Mouse (Mus musculus) kidney, embryonic 15.5 days (tissue): ENCODE results near the gene Itpka. TPM values are rescaled to one million over a fixed set of nuclear protein-coding genes. Genes with fewer than 3 reads are reported as not detected.
A peak's percentile ranks its signal among the peaks of the same experiment; 100 is the strongest.

Experiments used
- ATAC-seq: fragments of 200-750 bp; cut with Nextera tagmentation; replicated peaks from 2 replicates; pipeline ENCODE4 v1.8.0; 2017; ENCODE audit warnings: moderate TSS enrichment; ENCODE audit not compliant: low FRiP score
- H3K27ac ChIP-seq: fragments of 300-500 bp; sonication (generic); 2 replicates; pipeline ENCODE4 v1.5.1; 2015; ENCODE audit warnings: mild to moderate bottlenecking, inconsistent platforms
- H3K27me3 ChIP-seq: fragments of 300-500 bp; sonication (generic); 2 replicates; pipeline ENCODE4 v1.6.1; 2015; ENCODE audit warnings: inconsistent platforms
- H3K36me3 ChIP-seq: fragments of 300-500 bp; sonication (generic); 2 replicates; pipeline ENCODE4 v1.6.1; 2015; ENCODE audit warnings: inconsistent platforms
- H3K4me1 ChIP-seq: fragments of 300-500 bp; sonication (generic); 2 replicates; pipeline ENCODE4 v1.6.1; 2015; ENCODE audit warnings: inconsistent platforms
- H3K4me2 ChIP-seq: fragments of 300-500 bp; sonication (generic); 2 replicates; pipeline ENCODE4 v1.6.1; 2015; ENCODE audit warnings: moderate library complexity, mild to moderate bottlenecking, inconsistent platforms
- H3K4me3 ChIP-seq: fragments of 300-500 bp; sonication (generic); replicated peaks from 2 replicates; pipeline ENCODE4 v1.5.1; 2015; ENCODE audit warnings: mild to moderate bottlenecking, inconsistent platforms
- H3K9ac ChIP-seq: fragments of 300-500 bp; sonication (generic); 2 replicates; pipeline ENCODE4 v1.6.1; 2015; ENCODE audit warnings: mild to moderate bottlenecking, inconsistent platforms
- H3K9me3 ChIP-seq: fragments of 300-500 bp; sonication (generic); replicated peaks from 2 replicates; pipeline ENCODE4 v1.6.1; 2016; ENCODE audit warnings: inconsistent platforms
- WGBS: fragments of 180-500 bp; shearing (Covaris S2); methylation state at CpG from one replicate; pipeline ENCODE4 v1.1.7; 2015; ENCODE audit warnings: mixed read lengths; 5-methylcytosine and 5-hydroxymethylcytosine counted together
- polyA plus RNA-seq: library from polyadenylated mRNA; unstranded; fragments of >200 nt; fragmentation: Nextera tagmentation; extraction: Ambion mirVana; gene quantifications from 2 replicates; pipeline ENCODE4 v1.2.1, GENCODE M21; 2015

Itpka gene
- polyA plus RNA-seq, 1 experiment from 2014 or later = 1.2 TPM

- ATAC-seq = no peak
- WGBS = 24% methylated on average over 12 of the region's 12 CpGs
- 0 out of 2 replicates have a peak, but pooled peaks cover 11% of the 10 kb centered on the region for H3K27me3 ChIP-seq
- H3K36me3 ChIP-seq = peaks cover 39% of the 10 kb centered on the region
- H3K9ac ChIP-seq = no peak overlapping the region
- no peaks in the 10 kb centered on the region for H3K9me3 ChIP-seq
- no peak overlapping the region for H3K27ac ChIP-seq
- no peak overlapping the region for H3K4me2 ChIP-seq
- H3K4me3 ChIP-seq = no peak overlapping the region
- peaks cover 19% of the 10 kb centered on the region for H3K4me1 ChIP-seq
These were observed 5.0 kb upstream of the Itpka start for GRCm38 (mm10) chr2:119737124-119737523.

GRCm38 (mm10) chr2:119740567-119740966 lies 1.6 kb upstream of the Itpka start:
- Histone ChIP-seq H3K27me3 (peaks cover 44% of the 10 kb centered on the region), H3K4me2 (peak overlapping the region; percentile 100), H3K4me3 (no peak overlapping the region), H3K9ac (no peak overlapping the region), H3K36me3 (peaks cover 6% of the 10 kb centered on the region), H3K27ac (no peak overlapping the region), H3K9me3 (no peaks in the 10 kb centered on the region), H3K4me1 (peaks cover 48% of the 10 kb centered on the region)
- ATAC-seq = no peak
- 23% methylated on average over 2 of the region's 2 CpGs for WGBS

GRCm38 (mm10) chr2:119742461-119743175 lies 481 bp downstream of the Itpka start:
- Histone ChIP-seq H3K4me1 (peaks cover 48% of the 10 kb centered on the region), H3K36me3 (no peaks in the 10 kb centered on the region), H3K27ac (no peak overlapping the region), H3K9me3 (no peaks in the 10 kb centered on the region), H3K4me2 (peak overlapping the region; percentile 100), H3K4me3 (peak overlapping the region; percentile 71), H3K9ac (peak overlapping the region; percentile 65), H3K27me3 (peaks cover 42% of the 10 kb centered on the region)
- ATAC-seq = peak; percentile 41
- WGBS = under 1% methylated on average over 69 of the region's 70 CpGs

DNA sequence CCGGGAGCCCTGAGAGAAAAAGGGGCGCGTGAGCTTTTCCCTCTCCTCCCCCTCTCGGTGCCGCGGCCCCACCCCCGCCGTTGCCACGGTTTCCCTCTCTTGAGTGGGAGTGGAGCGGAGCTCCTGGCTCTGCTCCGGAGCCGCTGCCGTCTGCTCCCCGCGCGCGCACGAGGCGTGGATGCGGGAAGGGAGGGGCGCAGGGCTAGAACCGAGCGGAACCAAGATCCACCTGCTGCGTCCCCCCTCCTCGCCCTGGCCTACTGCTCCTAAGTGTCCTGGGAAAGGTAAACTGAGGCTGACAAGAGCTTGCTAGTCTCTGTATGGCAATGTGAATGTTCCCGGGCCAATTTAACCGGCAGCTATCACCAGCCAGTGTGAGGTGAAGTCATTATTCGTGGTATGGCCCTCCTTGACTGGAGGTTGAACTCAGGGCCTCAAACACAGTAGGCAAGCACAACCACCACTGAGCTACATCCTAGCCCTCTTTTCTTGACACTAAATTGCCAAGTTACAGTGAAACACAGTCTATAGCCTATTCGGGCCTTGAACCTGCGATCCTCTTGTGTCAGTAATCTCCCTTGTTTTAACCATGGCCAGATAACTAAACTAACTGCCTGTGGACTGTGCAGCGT lies 1.2 kb downstream of the Itpka start:
- Histone ChIP-seq H3K9me3 (no peaks in the 10 kb centered on the region), H3K4me1 (peaks cover 48% of the 10 kb centered on the region), H3K4me3 (peak overlapping the region; percentile 71), H3K9ac (peak overlapping the region; percentile 65; the same call in 1 of the 2 replicates), H3K27me3 (peaks cover 49% of the 10 kb centered on the region), H3K27ac (no peak overlapping the region), H3K36me3 (no peaks in the 10 kb centered on the region), H3K4me2 (peak overlapping the region; percentile 100)
- no peak for ATAC-seq
- WGBS = 9% methylated on average over 31 of the region's 31 CpGs

DNA sequence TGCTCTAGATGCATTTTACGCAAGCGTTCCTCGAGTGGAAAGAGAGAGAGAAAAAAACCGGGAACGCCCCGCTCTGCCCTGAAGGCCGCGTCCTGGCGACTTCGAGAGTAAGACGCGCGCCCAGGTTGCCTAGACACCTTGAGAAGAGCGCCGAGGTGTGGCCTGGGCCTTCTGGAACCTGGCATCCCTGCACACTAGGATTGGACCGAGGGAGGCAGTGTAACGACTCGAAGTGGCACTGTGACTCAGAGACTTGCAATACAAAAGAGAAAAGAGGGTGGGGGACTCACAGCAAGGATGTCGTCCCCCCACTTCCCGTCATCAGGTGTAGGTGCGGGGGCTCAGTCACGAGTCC lies 1.6 kb downstream of the Itpka start:
- H3K4me2 ChIP-seq = peak overlapping the region; percentile 100
- H3K27ac ChIP-seq = no peak overlapping the region
- H3K9me3 ChIP-seq = no peaks in the 10 kb centered on the region
- peak overlapping the region; percentile 71 for H3K4me3 ChIP-seq
- no peaks in the 10 kb centered on the region for H3K36me3 ChIP-seq
- H3K4me1 ChIP-seq = peaks cover 48% of the 10 kb centered on the region
- WGBS = 8% methylated on average over 22 of the region's 22 CpGs
- peaks cover 50% of the 10 kb centered on the region for H3K27me3 ChIP-seq
- H3K9ac ChIP-seq = no peak overlapping the region
- no peak for ATAC-seq

- 0 out of 2 replicates have a peak, but pooled peaks have one; percentile 9 for ATAC-seq
- no peaks in the 10 kb centered on the region for H3K36me3 ChIP-seq
- no peak overlapping the region for H3K9ac ChIP-seq
- WGBS = 3% methylated on average over 46 of the region's 46 CpGs
- H3K27ac ChIP-seq = no peak overlapping the region
- peak overlapping the region; percentile 71 for H3K4me3 ChIP-seq
- peaks cover 48% of the 10 kb centered on the region for H3K4me1 ChIP-seq
- peak overlapping the region; percentile 100 for H3K4me2 ChIP-seq
- H3K9me3 ChIP-seq = no peaks in the 10 kb centered on the region
- H3K27me3 ChIP-seq = peaks cover 56% of the 10 kb centered on the region
These were observed 2.3 kb downstream of the Itpka start for GRCm38 (mm10) chr2:119744163-119745111.

- H3K4me1 ChIP-seq = peaks cover 47% of the 10 kb centered on the region
- H3K27me3 ChIP-seq = peaks cover 64% of the 10 kb centered on the region
- ATAC-seq = no peak
- H3K4me2 ChIP-seq = no peak overlapping the region
- no peak overlapping the region for H3K9ac ChIP-seq
- H3K27ac ChIP-seq = no peak overlapping the region
- no peaks in the 10 kb centered on the region for H3K9me3 ChIP-seq
- no peak overlapping the region for H3K4me3 ChIP-seq
- WGBS = 10% methylated on average over 1 of the region's 1 CpGs
- H3K36me3 ChIP-seq = no peaks in the 10 kb centered on the region
These were observed 3.1 kb downstream of the Itpka start for GRCm38 (mm10) chr2:119745281-119745680.

DNA sequence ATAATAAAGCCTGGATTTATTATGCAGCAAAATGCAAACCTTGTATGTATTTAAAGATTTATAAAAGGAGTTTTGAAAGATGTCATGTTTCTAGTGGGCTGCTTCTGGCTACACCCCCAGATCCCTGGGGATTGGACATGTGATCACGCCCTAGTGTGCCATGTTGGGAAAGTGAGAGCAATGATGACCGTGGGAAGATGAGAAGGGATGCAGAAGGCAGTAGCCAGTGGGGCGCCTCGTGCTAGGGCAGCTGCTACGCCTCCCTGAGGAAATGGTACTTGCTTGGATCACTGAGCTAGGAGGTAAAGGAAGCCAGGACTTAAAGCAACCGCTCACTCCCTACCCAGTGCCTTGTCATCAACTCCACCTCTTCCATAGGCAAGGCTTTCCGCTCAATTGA lies 5.4 kb downstream of the Itpka start:
- H3K4me2 ChIP-seq = no peak overlapping the region
- H3K4me1 ChIP-seq = peaks cover 28% of the 10 kb centered on the region
- H3K36me3 ChIP-seq = no peaks in the 10 kb centered on the region
- H3K4me3 ChIP-seq = no peak overlapping the region
- no peak overlapping the region for H3K9ac ChIP-seq
- no peak for ATAC-seq
- WGBS = 57% methylated on average over 7 of the region's 7 CpGs
- H3K27ac ChIP-seq = no peak overlapping the region
- H3K9me3 ChIP-seq = no peaks in the 10 kb centered on the region
- H3K27me3 ChIP-seq = peaks cover 81% of the 10 kb centered on the region

DNA sequence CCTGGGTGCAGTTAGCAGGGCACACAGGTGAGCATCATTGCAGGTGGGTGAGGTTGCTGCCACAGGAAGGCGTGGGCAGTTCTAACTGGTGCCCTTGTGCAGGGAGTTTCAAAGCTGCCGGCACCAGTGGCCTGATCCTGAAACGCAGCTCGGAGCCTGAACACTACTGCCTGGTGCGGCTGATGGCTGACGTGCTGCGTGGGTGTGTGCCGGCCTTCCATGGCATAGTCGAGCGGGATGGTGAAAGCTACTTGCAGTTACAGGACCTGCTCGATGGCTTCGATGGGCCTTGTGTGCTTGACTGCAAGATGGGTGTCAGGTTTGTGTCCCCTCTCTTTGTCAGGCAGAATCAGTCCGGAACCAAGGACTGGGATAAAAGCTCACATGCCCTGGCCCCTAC lies 7.1 kb downstream of the Itpka start:
- Histone ChIP-seq H3K4me1 (peaks cover 11% of the 10 kb centered on the region), H3K27ac (no peak overlapping the region), H3K36me3 (no peaks in the 10 kb centered on the region), H3K4me2 (no peak overlapping the region), H3K27me3 (peaks cover 79% of the 10 kb centered on the region), H3K4me3 (no peak overlapping the region), H3K9me3 (no peaks in the 10 kb centered on the region), H3K9ac (no peak overlapping the region)
- ATAC-seq = no peak
- 72% methylated on average over 13 of the region's 13 CpGs for WGBS

DNA sequence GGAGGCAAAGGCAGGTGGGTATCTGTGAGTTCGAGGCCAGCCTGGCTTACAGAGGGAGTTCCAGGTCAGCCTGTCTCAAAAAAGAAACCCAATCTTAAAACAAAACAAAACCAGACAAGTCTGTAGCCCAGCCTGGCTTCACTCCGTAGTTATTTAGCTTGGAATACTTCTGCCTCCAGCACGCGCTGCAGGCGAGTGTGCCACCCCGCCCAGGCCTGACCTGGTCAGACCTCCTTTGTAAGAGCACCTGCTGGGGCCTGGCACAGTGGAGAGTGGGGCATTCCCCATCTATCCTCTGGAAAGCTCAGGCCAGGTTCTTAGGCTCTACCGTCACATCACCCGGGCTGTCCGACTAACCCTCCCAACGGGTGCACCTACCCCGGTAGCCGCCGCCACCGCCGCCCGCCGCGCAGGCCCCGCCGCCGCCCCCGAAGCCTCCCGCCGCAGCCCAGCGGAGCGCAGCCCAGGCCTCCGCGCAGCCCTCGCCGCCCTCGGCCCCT lies 15.5 kb downstream of the Itpka start:
- H3K27ac ChIP-seq = no peak overlapping the region
- H3K4me1 ChIP-seq = peaks cover 21% of the 10 kb centered on the region
- H3K4me2 ChIP-seq = peak overlapping the region; percentile 98
- ATAC-seq = peak; percentile 73
- peak overlapping the region; percentile 51 for H3K9ac ChIP-seq
- peak overlapping the region; percentile 62 for H3K4me3 ChIP-seq
- WGBS = 3% methylated on average over 31 of the region's 31 CpGs
- H3K36me3 ChIP-seq = no peaks in the 10 kb centered on the region
- peaks cover 89% of the 10 kb centered on the region for H3K27me3 ChIP-seq
- no peaks in the 10 kb centered on the region for H3K9me3 ChIP-seq

DNA sequence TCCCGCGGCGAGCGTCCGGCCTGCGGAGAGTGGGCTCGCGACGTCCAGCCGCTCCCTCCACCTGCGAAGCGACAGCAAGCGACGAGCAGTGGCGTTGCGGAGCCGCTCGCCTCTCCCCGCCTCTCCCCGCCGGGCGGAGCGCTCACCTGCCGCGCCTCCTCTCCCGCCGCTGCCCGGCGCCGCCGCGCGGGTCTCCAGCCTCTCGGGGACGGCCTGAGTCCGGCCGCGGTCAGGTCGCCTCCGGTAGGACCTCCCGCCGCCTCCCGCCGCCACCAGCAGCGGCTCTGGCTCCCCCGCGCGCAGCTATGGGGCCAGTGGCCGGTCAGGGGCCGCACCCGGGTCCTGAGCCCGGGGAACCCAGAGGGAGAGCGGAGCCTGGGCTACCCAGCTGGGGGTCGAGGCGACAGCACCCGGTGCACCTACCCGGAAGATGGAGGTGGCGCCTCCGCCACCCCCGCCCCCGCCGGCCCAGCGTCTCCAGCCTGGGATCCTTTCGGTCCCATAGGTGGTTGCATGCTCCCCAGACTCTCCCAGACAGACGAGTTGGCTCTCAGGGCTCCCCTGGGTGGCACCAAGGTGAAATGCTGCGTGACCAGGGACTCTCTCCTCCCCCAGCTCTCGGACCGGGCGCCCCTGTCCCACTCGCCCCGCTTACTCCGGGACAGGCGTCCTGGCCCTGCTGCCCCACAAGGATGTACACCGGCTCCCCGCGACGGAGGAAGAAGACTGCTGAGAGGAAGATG lies 16.1 kb downstream of the Itpka start:
- peak; percentile 62 for ATAC-seq
- WGBS = under 1% methylated on average over 75 of the region's 77 CpGs

More for the DNA sequence above, 16.1 kb downstream of the Itpka start:
- Histone ChIP-seq H3K4me1 (peaks cover 21% of the 10 kb centered on the region), H3K4me3 (peak overlapping the region; percentile 62), H3K4me2 (peak overlapping the region; percentile 98), H3K27ac (no peak overlapping the region), H3K36me3 (peaks cover under 1% of the 10 kb centered on the region; the same call in 1 of the 2 replicates), H3K9me3 (no peaks in the 10 kb centered on the region), H3K9ac (peak overlapping the region; percentile 51), H3K27me3 (peaks cover 84% of the 10 kb centered on the region)
